Mouse (Mus musculus): ENCODE results near the gene Prrg1.

DNA sequence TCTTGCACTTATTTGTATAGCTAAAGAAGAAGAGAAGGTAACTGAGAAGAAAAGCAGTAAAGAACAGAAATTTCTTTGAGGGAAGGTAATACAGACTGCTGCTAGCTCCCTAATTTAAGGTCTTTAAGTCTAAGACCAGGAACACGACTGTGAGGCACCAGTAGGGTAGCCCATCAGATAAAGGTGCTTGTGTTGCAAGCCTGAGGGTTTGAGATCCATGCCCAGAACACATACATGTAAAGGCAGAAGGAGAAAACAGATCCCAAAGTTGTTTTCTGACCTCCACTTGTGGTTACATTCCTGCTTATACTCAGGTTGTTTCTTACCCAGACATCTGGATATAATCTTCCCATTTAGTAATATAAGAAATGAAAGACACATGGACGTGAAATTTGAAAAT, 20.2 kb downstream of the Prrg1 start:
- TF ChIP-seq CTCF (IDR thresholded peaks at IDR 0.05; ENCODE audit: low read depth, low read length) (no peak), EP300 (IDR thresholded peaks at IDR 0.05; ENCODE audit: insufficient read depth, low read depth, low read length) (no peak)
